Mouse (Mus musculus) G1E (cell line): ENCODE results near the gene Tctn3.

Experiments used
- CTCF ChIP-seq: IDR thresholded peaks from 2 replicates; pipeline ENCODE4 v1.5.1; 2012; ENCODE audit warnings: low read depth, low read length, inconsistent platforms, mixed read lengths
- GATA1 ChIP-seq: IDR thresholded peaks from 2 replicates; pipeline ENCODE4 v1.6.1; 2012; ENCODE audit warnings: borderline replicate concordance, low read length, inconsistent platforms, mixed read lengths
- GATA2 ChIP-seq: IDR thresholded peaks from 2 replicates; pipeline ENCODE4 v1.6.1; 2012; ENCODE audit warnings: low read depth, low read length, inconsistent platforms, borderline replicate concordance
- POLR2AphosphoS5 ChIP-seq: IDR thresholded peaks from 2 replicates; pipeline ENCODE4 v1.6.1; 2012; ENCODE audit warnings: low read depth, low read length, inconsistent platforms; ENCODE audit not compliant: insufficient replicate concordance

DNA sequence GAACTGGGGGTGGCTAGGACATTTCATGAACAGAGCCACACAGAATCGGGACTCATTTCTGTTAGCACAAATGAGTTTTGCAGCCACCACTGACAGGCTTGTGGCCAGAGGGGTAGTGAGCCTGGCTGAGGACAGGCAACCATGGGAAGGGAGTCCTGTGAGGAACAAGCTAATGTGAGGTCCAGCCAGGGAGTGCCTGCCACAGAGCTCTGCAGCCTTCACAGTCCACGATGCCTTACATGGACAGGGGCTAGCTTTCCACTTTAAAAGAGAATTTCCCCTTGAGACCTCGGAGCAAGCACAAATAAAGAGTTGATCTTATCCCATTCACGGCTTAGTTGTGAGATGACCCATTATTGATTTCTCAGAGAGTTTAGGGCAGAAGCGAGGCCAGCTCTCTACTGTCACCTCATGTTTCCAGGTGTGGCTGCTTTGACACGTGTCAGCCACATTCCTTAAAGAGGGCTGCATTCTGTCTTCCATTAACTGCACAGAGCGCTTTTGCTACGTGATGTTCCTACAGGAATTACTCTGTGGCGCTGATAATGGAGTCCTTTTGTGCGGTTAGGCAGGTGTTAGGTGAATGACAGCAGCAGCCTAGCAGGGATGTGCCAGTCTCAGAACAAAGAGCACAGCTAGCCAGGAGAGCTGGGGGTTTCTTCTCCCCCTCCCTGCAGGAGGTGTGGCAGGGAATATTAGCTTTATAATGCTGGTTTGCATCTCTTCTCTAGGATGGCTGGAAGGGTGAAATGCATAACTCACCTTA is 48.0 kb downstream of the Tctn3 start:
- TF ChIP-seq CTCF (no peak), POLR2AphosphoS5 (no peak), GATA2 (no peak), GATA1 (no peak)
